Mouse (Mus musculus) lung, embryonic 15.5 days (tissue): ENCODE measurements around the gene Maml2. TPM values are rescaled to one million over a fixed set of nuclear protein-coding genes. Genes with fewer than 3 reads are reported as not detected.

ENCODE experiments used
- ATAC-seq: fragments of 200-750 bp; cut with Nextera tagmentation; 2 replicates; pipeline ENCODE4 v1.8.0; 2017; ENCODE audit warnings: moderate number of reproducible peaks, borderline replicate concordance; ENCODE audit not compliant: low FRiP score, low TSS enrichment; ENCODE audit errors: extremely low read depth
- H3K27ac ChIP-seq: fragments of 300-500 bp; sonication (generic); 2 replicates; pipeline ENCODE4 v1.5.1; 2015; ENCODE audit warnings: moderate library complexity, mild to moderate bottlenecking, inconsistent platforms
- H3K27me3 ChIP-seq: fragments of 300-500 bp; sonication (generic); 2 replicates; pipeline ENCODE4 v1.6.1; 2015; ENCODE audit warnings: inconsistent platforms
- H3K36me3 ChIP-seq: fragments of 300-500 bp; sonication (generic); 2 replicates; pipeline ENCODE4 v1.6.1; 2015; ENCODE audit warnings: inconsistent platforms
- H3K4me1 ChIP-seq: fragments of 300-500 bp; sonication (generic); 2 replicates; pipeline ENCODE4 v1.6.1; 2015; ENCODE audit warnings: inconsistent platforms
- H3K4me2 ChIP-seq: fragments of 300-500 bp; sonication (generic); 2 replicates; pipeline ENCODE4 v1.6.1; 2015; ENCODE audit warnings: inconsistent platforms, mild to moderate bottlenecking, moderate library complexity
- H3K4me3 ChIP-seq: fragments of 300-500 bp; sonication (generic); 2 replicates; pipeline ENCODE4 v1.5.1; 2015; ENCODE audit warnings: mild to moderate bottlenecking, inconsistent platforms
- H3K9ac ChIP-seq: fragments of 300-500 bp; sonication (generic); 2 replicates; pipeline ENCODE4 v1.6.1; 2015; ENCODE audit warnings: inconsistent platforms
- H3K9me3 ChIP-seq: fragments of 300-500 bp; sonication (generic); 2 replicates; pipeline ENCODE4 v1.6.1; 2016; ENCODE audit warnings: inconsistent platforms
- WGBS: fragments of 180-500 bp; shearing (Covaris S2); methylation state at CpG from one replicate; pipeline ENCODE4 v1.1.7; 2015; 5-methylcytosine and 5-hydroxymethylcytosine counted together
- polyA plus RNA-seq: library from polyadenylated mRNA; unstranded; fragments of >200 nt; fragmentation: Nextera tagmentation; extraction: Ambion mirVana; gene quantifications from 2 replicates; pipeline ENCODE4 v1.2.1, GENCODE M21; 2015

Maml2 gene
- polyA plus RNA-seq, 1 experiment from 2014 or later, result 14.5 TPM

DNA sequence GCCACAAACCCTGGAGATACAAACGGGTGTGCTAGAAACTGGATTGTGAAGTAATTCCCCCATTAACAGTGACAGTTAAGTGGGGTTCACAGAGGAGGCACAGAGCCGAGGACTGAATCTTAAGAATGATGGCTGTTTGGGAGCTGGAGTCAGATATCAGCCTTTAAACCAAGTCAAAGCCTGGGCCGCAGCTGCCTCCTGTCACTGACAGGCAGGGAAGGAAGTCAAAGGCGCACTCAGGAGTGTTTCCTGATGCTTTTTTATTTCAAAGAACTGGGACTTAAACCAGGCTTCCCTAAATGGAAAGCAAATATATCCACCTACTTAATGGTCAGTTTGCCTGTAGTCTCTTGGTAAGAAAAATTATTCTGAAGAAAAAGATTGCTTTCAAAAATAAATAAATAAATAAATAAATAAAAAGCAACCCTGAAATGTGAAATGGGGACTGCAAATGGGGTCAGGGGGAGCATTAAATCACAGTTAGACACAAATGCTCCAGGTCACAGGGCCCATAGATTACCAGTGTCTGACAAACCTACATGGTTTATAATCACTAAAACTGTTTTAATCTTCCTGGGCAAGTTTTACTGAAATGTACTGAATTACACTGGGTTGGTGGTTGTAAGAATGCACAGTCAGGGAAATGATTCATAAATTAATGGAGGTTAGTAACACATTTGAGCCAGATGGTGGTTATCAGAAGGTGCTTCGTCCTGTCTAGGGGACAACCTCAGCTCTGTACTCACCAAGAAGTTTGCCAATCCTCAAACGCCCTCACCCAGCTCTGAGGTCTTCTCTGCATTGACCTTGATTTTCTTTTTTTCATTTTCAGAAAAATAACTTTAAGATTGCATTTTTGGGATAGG lies 209.4 kb downstream of the Maml2 start:
- no peak overlapping the region for H3K4me3 ChIP-seq
- peak overlapping the region; percentile 46 for H3K27ac ChIP-seq
- H3K4me1 ChIP-seq, result peaks cover 26% of the 10 kb centered on the region
- peak; percentile 81 for ATAC-seq
- no peaks in the 10 kb centered on the region for H3K36me3 ChIP-seq
- no peak overlapping the region; the same call in 1 of the 2 replicates for H3K4me2 ChIP-seq
- WGBS, result 29% methylated on average over 6 of the region's 6 CpGs
- H3K9ac ChIP-seq, result no peak overlapping the region
- H3K27me3 ChIP-seq, result no peaks in the 10 kb centered on the region
- H3K9me3 ChIP-seq, result no peaks in the 10 kb centered on the region

DNA sequence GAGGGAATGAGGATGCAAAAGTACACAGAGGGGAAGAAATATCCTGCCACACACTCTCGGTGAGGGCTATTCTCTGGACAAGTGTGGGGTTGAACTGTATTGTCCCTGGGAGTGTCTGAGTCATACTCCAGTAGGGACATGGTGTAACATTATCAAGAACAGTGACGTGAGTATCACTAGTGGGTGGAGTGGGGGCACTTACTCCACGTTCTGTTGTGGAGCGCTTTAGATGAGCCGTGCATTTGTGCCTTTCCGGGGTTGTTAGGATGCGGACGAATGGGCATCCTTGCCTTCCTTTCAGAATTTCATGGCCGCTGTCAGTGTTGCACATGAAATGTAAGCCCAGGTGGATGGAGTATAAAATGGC lies 210.0 kb downstream of the Maml2 start:
- Histone ChIP-seq H3K9me3 (no peaks in the 10 kb centered on the region), H3K9ac (no peak overlapping the region), H3K4me2 (no peak overlapping the region), H3K27me3 (no peaks in the 10 kb centered on the region), H3K27ac (peak overlapping the region; percentile 46), H3K4me3 (no peak overlapping the region), H3K4me1 (peaks cover 26% of the 10 kb centered on the region), H3K36me3 (no peaks in the 10 kb centered on the region)
- ATAC-seq, result peak; percentile 16; the same call in 1 of the 2 replicates
- 76% methylated on average over 9 of the region's 9 CpGs for WGBS

DNA sequence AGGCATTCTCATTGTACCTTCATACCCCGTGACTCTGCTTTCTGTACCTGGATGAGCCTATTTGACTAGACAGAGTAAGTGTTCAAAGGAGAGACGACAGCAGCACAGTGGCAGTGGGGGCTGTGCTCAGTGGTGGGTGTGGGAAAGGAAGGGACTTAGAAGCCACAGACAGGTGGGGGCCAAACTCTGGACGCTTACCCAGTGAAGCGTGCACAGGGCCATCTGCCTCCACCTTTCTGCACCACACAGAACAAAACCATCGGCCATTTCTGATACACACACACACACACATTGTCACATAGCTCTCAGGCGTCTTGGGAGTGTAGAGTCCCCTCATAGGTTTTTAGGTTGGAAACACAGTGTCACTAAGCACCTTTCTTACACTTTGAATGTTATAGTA lies 212.0 kb downstream of the Maml2 start:
- peaks cover 26% of the 10 kb centered on the region for H3K4me1 ChIP-seq
- no peak overlapping the region for H3K4me3 ChIP-seq
- no peak for ATAC-seq
- no peak overlapping the region for H3K9ac ChIP-seq
- no peaks in the 10 kb centered on the region for H3K27me3 ChIP-seq
- no peak overlapping the region for H3K27ac ChIP-seq
- H3K4me2 ChIP-seq, result no peak overlapping the region
- WGBS, result 78% methylated on average over 6 of the region's 6 CpGs
- H3K36me3 ChIP-seq, result no peaks in the 10 kb centered on the region
- no peaks in the 10 kb centered on the region for H3K9me3 ChIP-seq

DNA sequence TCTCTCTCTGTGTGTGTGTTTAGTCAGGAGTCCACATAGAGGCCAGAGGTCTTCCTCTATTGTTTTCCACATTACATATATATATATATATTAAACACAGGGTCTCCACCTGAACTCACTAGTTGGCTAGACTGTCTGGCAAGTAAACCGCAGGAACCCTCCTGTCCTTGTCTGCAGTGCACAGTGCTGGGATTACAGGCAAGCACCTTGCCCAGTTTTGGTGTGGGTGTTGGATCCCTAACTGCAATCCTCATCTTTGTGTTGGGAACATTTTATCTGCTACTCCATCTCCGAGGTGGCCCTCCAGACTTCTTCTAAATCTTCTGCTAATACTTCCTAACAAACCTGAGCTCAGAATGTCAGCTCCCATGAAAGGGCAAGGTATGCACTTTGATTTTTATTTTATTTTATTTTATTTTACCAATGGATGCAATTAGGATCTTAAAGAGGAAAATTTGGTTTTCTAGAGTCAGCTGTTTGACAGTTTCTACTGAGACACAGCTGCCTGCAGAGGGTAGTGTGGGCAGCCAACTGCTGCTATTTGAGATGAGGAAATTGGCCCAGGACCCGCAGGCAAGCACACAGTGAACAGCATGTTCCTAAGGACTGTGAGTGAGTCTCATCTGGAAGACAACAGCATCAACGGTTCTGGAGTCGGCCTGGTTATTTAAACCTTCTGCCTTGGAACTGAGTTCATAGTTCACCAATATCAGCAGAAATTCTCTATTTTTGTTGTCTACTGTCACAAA lies 213.0 kb downstream of the Maml2 start:
- ATAC-seq, result no peak
- Histone ChIP-seq H3K4me2 (no peak overlapping the region), H3K27me3 (no peaks in the 10 kb centered on the region), H3K27ac (no peak overlapping the region), H3K4me1 (peaks cover 26% of the 10 kb centered on the region), H3K36me3 (no peaks in the 10 kb centered on the region), H3K9ac (no peak overlapping the region), H3K9me3 (no peaks in the 10 kb centered on the region), H3K4me3 (no peak overlapping the region)
- 60% methylated on average over 5 of the region's 5 CpGs for WGBS

DNA sequence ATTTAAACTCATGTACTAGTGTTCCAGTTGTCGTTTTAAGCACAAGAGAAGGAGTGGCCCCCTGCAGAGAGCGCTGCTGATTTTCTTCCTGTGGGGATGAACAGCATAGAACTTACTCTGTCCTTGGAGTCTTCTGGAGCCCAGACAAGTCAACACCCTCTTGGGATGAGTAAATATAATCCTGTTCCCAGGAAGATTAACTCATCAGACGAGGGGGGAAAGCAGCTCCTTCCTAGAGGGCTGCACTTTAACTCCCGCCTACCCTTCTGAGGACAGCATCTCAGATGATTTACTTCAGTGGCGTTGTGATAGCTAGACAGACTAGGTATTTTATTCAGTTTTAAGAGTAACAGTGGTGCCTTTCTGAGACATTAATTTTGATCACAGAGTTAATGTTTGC lies 215.4 kb downstream of the Maml2 start:
- H3K36me3 ChIP-seq, result no peaks in the 10 kb centered on the region
- H3K9me3 ChIP-seq, result no peaks in the 10 kb centered on the region
- H3K9ac ChIP-seq, result no peak overlapping the region
- ATAC-seq, result no peak
- WGBS, result 45% methylated on average over 5 of the region's 5 CpGs
- no peak overlapping the region for H3K4me3 ChIP-seq
- peaks cover 9% of the 10 kb centered on the region for H3K4me1 ChIP-seq
- H3K27ac ChIP-seq, result no peak overlapping the region
- H3K4me2 ChIP-seq, result no peak overlapping the region
- no peaks in the 10 kb centered on the region for H3K27me3 ChIP-seq

DNA sequence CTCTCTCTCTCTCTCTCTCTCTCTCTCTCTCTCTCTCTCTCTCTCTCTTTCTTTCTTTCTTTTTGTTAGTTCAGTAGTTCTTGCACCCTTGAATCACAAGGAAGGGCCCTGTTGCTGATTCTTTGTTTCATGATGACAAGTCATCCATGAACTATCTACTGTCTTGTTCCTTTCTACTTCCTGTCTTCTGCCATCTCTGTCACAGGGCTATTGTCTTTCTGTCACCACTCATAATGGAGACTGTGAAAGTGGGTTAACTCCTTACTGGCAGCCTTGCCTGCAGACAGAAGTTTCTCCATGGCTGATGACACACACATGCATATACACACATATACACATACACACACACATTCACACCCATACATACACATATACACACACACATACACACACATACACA lies 216.7 kb downstream of the Maml2 start:
- no peaks in the 10 kb centered on the region for H3K9me3 ChIP-seq
- no peaks in the 10 kb centered on the region for H3K36me3 ChIP-seq
- H3K4me3 ChIP-seq, result no peak overlapping the region
- no peak for ATAC-seq
- no peak overlapping the region for H3K9ac ChIP-seq
- H3K4me1 ChIP-seq, result peaks cover 16% of the 10 kb centered on the region
- H3K27ac ChIP-seq, result no peak overlapping the region
- no peaks in the 10 kb centered on the region for H3K27me3 ChIP-seq
- H3K4me2 ChIP-seq, result no peak overlapping the region

DNA sequence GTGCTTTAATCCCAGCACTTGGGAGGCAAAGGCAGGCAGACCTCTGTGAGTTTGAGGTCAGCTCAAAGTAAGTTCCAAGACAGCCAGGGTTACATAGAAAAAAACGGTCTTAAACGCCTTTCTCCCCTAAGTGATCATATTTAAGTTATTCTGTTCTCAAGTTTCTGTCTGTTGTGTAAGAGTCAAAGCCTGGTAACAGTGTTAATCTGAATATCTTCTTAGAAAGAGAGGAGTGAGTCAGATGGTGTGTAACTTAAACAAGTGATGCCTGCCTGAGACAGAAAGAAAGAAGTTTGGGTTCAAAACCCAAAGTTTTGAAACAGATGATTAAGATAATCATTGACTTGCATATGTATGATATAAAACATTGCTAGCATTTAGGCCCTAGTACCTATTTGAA lies 218.2 kb downstream of the Maml2 start:
- Histone ChIP-seq H3K9ac (no peak overlapping the region), H3K4me3 (no peak overlapping the region), H3K4me1 (peaks cover 16% of the 10 kb centered on the region), H3K4me2 (no peak overlapping the region), H3K27me3 (no peaks in the 10 kb centered on the region), H3K9me3 (no peaks in the 10 kb centered on the region), H3K36me3 (no peaks in the 10 kb centered on the region), H3K27ac (no peak overlapping the region)
- no peak for ATAC-seq
- WGBS, result 43% methylated on average over 2 of the region's 2 CpGs

DNA sequence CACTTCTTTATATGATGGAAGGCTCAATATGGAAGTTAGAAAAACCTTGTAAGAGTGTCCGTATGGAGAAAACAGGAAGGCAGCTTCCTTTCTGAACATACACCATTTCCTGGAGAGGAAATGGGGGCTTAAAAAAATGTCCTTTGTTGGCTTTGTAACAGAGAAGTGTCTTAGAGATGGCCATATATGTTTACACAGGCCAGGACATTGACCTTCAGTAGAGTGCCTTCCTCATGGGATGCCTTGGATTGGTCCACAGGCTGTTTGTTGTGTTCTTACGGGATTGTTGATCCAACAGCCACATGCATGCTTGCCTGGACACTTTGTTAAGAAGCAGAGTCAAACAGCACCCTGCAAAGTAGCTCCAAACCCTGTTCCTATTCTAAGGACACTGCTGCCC lies 220.3 kb downstream of the Maml2 start:
- no peak overlapping the region for H3K4me3 ChIP-seq
- H3K27me3 ChIP-seq, result no peaks in the 10 kb centered on the region
- no peak overlapping the region for H3K4me2 ChIP-seq
- H3K4me1 ChIP-seq, result peaks cover 20% of the 10 kb centered on the region
- ATAC-seq, result peak; percentile 70; the same call in 1 of the 2 replicates
- H3K36me3 ChIP-seq, result no peaks in the 10 kb centered on the region
- WGBS, result 60% methylated on average over 2 of the region's 2 CpGs
- H3K9ac ChIP-seq, result no peak overlapping the region
- H3K27ac ChIP-seq, result peak overlapping the region; percentile 48
- H3K9me3 ChIP-seq, result no peaks in the 10 kb centered on the region

DNA sequence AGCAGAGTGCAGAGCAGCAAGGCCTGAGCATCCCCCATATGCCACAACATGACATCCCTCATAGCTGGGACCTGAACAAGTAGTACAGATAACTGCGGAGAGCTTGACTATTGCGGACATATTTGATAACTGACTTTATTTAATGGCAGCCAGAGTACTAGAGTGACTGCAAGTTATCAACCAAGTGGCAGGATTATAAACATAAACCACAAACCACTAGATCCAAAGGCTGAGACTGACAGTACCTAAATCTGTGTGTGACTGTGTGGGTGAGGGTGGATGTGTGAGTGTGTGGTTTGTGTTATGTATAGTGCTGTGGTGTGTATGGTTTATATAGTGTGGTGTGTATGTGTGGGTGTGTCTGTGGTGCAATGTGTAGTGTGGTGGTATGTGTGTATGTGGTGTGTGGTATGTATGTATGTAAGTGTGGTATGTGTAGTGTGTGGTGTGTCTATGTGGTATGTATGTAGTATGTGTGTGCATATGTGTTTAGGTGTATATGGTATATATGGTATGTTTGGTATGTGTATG lies 220.7 kb downstream of the Maml2 start:
- no peak; the same call in 1 of the 2 replicates for ATAC-seq
- H3K4me2 ChIP-seq, result no peak overlapping the region

DNA sequence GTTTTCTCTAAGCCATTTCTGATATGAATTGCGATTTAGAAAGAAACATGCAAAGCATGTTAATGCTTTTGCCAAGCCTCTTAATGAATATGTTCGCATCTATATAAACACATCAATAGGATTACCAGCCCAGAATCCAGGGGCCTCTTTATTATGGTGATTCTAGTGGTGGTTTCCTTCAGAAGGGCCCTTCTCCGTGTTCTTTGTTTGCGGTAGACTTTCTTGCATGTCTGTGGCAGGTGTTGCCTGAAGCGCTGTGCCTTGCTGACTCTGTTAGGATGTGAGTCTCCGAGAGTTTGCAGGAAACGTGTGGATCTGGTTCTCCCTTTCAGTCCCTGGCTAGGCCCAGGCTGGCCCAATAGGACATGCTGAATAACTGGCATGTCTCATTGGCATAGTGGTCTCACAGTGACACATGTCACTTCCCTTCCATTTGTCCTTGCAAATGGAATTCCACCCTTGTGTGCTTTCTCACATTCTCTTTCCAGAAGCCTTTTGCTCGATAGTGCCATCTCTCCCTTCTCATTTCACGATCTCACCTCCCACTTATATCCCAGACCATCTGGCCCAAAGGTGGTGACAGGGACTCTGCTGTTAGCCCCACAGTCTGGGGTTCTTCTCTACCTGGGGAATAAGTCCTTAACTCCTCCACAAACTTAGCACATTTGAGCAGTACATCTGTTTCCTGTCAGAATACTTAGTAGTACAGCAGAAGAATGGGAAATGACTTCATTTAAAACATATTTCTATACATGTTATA lies 224.5 kb downstream of the Maml2 start:
- no peak overlapping the region for H3K27ac ChIP-seq
- 71% methylated on average over 9 of the region's 9 CpGs for WGBS

More for the DNA sequence above, 220.7 kb downstream of the Maml2 start:
- peaks cover 20% of the 10 kb centered on the region for H3K4me1 ChIP-seq
- no peaks in the 10 kb centered on the region for H3K36me3 ChIP-seq
- peak overlapping the region; percentile 48 for H3K27ac ChIP-seq
- no peaks in the 10 kb centered on the region for H3K9me3 ChIP-seq
- 61% methylated on average over 2 of the region's 2 CpGs for WGBS
- no peak overlapping the region for H3K4me3 ChIP-seq
- no peak overlapping the region for H3K9ac ChIP-seq
- no peaks in the 10 kb centered on the region for H3K27me3 ChIP-seq

DNA sequence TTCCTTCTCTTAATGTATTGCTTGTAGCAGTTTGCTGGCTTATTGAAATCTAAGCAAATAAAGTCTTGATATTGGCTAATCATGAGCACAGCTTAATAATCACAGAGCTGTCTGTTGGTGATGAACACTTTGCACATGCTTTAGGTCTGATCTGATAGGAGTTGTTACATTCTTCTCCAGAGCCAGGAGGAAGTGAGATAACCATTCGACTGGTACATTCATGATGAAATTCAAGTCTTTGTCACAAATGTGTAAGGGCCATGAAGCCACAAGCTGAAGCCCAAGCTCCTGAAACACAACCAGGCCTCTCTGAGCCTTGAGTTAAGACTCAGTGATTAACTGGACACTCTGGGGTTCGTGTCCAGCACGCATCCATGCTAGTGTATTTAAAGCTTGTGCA lies 225.3 kb downstream of the Maml2 start:
- no peaks in the 10 kb centered on the region for H3K27me3 ChIP-seq
- no peak overlapping the region for H3K9ac ChIP-seq
- no peak overlapping the region for H3K4me3 ChIP-seq
- no peak for ATAC-seq
- WGBS, result 74% methylated on average over 3 of the region's 3 CpGs
- H3K9me3 ChIP-seq, result no peaks in the 10 kb centered on the region
- no peak overlapping the region for H3K27ac ChIP-seq
- H3K4me2 ChIP-seq, result no peak overlapping the region
- H3K36me3 ChIP-seq, result no peaks in the 10 kb centered on the region
- peaks cover 33% of the 10 kb centered on the region for H3K4me1 ChIP-seq

More for the DNA sequence above, 224.5 kb downstream of the Maml2 start:
- Histone ChIP-seq H3K4me1 (peaks cover 34% of the 10 kb centered on the region), H3K4me3 (no peak overlapping the region), H3K27me3 (no peaks in the 10 kb centered on the region), H3K9me3 (no peaks in the 10 kb centered on the region), H3K4me2 (no peak overlapping the region), H3K9ac (no peak overlapping the region), H3K36me3 (no peaks in the 10 kb centered on the region)
- ATAC-seq, result no peak
